Mouse (Mus musculus) kidney, postnatal 0 days (tissue): ENCODE measurements at regions not wholly inside any gene's neighbourhood (a gene's known extent, or its start where the extent isn't known, plus 50 kb on each side); places are given as distances from the start of the nearest gene placed in this dataset.
A peak's percentile ranks its signal among the peaks of the same experiment; 100 is the strongest.

Experiments used
- ATAC-seq: fragments of 200-750 bp; cut with Nextera tagmentation; replicated peaks from 2 replicates; pipeline ENCODE4 v1.8.0; 2017; ENCODE audit warnings: low read depth, moderate number of reproducible peaks, moderate TSS enrichment, moderate library complexity; ENCODE audit not compliant: low FRiP score
- DNase-seq: peaks from one replicate; pipeline ENCODE4 v3.0.0-alpha.2; 2016; ENCODE audit warnings: low spot score
- H3K27ac ChIP-seq: fragments of 300-500 bp; sonication (generic); 2 replicates; pipeline ENCODE4 v1.5.1; 2014; ENCODE audit warnings: mild to moderate bottlenecking
- H3K27me3 ChIP-seq: fragments of 300-500 bp; sonication (generic); 2 replicates; pipeline ENCODE4 v1.6.1; 2014; ENCODE audit warnings: low read length, mixed read lengths; ENCODE audit not compliant: insufficient read depth
- H3K36me3 ChIP-seq: fragments of 300-500 bp; sonication (generic); 2 replicates; pipeline ENCODE4 v1.6.1; 2014; ENCODE audit warnings: low read length, mixed read lengths; ENCODE audit not compliant: insufficient read depth
- H3K4me1 ChIP-seq: fragments of 300-500 bp; sonication (generic); replicated peaks from 2 replicates; pipeline ENCODE4 v1.6.1; 2014; ENCODE audit warnings: antibody characterized with exemption, low read length, mixed read lengths; ENCODE audit not compliant: insufficient read depth
- H3K4me2 ChIP-seq: fragments of 300-500 bp; sonication (generic); 2 replicates; pipeline ENCODE4 v1.6.1; 2014; ENCODE audit warnings: mild to moderate bottlenecking, low read length, moderate library complexity, mixed read lengths
- H3K4me3 ChIP-seq: fragments of 300-500 bp; sonication (generic); replicated peaks from 2 replicates; pipeline ENCODE4 v1.5.1; 2014; ENCODE audit warnings: low read depth, low read length
- H3K9ac ChIP-seq: fragments of 300-500 bp; sonication (generic); 2 replicates; pipeline ENCODE4 v1.6.1; 2014; ENCODE audit warnings: low read depth, low read length
- H3K9me3 ChIP-seq: fragments of 300-500 bp; sonication (generic); replicated peaks from 2 replicates; pipeline ENCODE4 v1.6.1; 2016; ENCODE audit warnings: low read length, inconsistent platforms, mixed read lengths
- CTCF ChIP-seq: IDR thresholded peaks from 2 replicates; pipeline ENCODE4 v1.5.1; 2016; ENCODE audit warnings: antibody characterized with exemption, low read depth, mild to moderate bottlenecking, moderate library complexity
- WGBS: fragments of 180-500 bp; shearing (Covaris S2); extraction: QIAGEN DNeasy Blood & Tissue Kit; methylation state at CpG from one replicate; pipeline ENCODE4 v1.1.7; 2014; 5-methylcytosine and 5-hydroxymethylcytosine counted together

DNA sequence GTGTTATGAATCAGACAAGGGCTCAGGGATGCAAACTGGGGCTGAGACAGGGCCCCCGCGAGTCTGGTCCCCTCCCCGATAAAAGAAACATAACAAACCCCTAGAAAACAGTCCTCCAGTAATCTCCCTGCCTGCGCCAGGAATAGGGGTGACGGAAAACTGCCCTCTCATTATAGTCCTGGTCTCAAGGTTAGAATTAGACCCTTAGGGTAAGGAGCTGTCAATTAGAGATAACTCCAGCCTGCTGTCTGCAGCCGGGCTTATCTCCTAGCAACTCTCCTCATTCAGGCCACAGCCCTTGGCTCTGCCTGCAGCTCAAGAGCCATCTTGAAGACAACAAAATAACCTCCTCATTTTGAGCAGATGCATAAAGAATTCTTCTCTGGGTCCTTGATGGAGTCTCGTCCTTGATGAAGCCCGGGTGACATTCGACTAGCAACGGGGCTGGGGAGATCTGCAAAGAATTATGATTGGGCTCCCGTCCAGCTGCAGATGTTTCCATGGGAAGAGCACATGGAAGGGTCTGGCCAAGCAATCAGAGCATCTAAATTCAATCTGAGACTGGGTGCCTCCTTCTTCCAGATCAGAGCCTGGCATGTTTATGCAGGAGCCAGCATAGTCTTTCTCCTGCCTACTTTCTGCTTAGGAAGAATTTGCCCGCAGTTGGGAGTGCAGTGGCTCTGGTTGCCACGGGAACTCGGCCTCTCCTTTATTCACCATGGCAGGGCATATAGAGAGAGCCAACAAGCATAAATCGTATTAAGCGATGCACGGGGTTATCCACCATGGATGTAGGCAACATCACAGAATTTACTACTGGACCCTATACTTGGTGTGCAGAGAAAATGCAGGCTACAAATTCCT lies 281.2 kb downstream of the Sox11 start:
- Histone ChIP-seq H3K9ac (no peak overlapping the region), H3K27ac (0 out of 2 replicates have a peak overlapping the region, but pooled peaks have one; percentile 1), H3K9me3 (no peaks in the 10 kb centered on the region), H3K4me2 (peak overlapping the region; percentile 59; the same call in 1 of the 2 replicates), H3K4me3 (no peak overlapping the region), H3K27me3 (no peaks in the 10 kb centered on the region), H3K4me1 (peaks cover 4% of the 10 kb centered on the region; the same call in 1 of the 2 replicates), H3K36me3 (no peaks in the 10 kb centered on the region)
- ATAC-seq (no peak), DNase-seq (peak; percentile 42)
- no peak for TF ChIP-seq CTCF
- WGBS: 21% methylated on average over 17 of the region's 17 CpGs

DNA sequence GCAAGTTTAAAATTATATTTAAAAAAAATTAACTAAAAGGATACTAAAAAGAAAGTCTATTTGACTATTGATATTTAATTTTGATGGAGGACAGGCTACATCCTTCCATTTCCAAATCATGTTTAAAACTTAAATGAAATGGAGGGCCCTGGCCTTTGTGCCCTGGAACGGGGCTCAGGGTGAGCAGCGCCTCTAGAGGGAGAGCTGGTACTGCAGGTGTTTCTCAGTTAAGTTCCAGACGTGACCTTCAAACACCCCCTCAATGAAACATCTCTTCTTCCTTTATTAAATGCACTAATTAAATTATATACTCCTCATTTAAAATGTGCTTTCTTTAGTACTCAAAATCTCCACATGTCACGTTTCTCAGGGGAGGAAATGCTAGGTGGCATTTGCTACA lies 282.5 kb downstream of the Sox11 start:
- 43% methylated on average over 4 of the region's 4 CpGs for WGBS
- H3K27ac ChIP-seq: no peak overlapping the region
- no peak for ATAC-seq
- H3K9me3 ChIP-seq: no peaks in the 10 kb centered on the region
- no peak overlapping the region for H3K9ac ChIP-seq
- peak; percentile 67 for TF ChIP-seq CTCF
- no peaks in the 10 kb centered on the region for H3K36me3 ChIP-seq
- peaks cover 4% of the 10 kb centered on the region; the same call in 1 of the 2 replicates for H3K4me1 ChIP-seq
- no peaks in the 10 kb centered on the region for H3K27me3 ChIP-seq
- H3K4me2 ChIP-seq: no peak overlapping the region
- H3K4me3 ChIP-seq: no peak overlapping the region
- DNase-seq: peak; percentile 32

DNA sequence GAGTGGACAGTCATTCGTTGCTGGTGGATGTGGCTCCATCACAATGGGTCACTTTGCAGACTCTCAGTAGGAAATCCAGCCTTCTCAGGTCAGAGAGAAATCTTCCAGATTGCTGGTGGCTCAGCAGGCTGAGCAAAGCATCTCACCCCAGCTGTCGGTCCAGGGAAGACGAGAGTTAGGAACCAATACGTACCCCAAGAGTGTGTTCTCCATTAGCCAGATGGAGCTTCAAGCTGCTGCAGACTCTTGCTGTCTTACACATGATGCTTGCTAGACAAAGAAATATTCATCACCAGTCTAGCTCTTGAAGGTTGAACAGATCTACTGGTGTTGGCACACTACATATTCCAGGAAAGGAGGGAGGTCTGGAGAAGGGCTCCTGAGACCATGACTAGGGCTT lies 288.0 kb downstream of the Sox11 start:
- Histone ChIP-seq H3K9me3 (no peaks in the 10 kb centered on the region), H3K4me1 (no peaks in the 10 kb centered on the region), H3K4me3 (no peak overlapping the region), H3K9ac (no peak overlapping the region), H3K27me3 (no peaks in the 10 kb centered on the region), H3K36me3 (no peaks in the 10 kb centered on the region), H3K4me2 (no peak overlapping the region), H3K27ac (no peak overlapping the region)
- no peak for TF ChIP-seq CTCF
- ATAC-seq: no peak
- WGBS: 91% methylated on average over 4 of the region's 4 CpGs
- no peak for DNase-seq

GRCm38 (mm10) chr12:27037922-27038321 lies 304.5 kb downstream of the Sox11 start:
- no peak for TF ChIP-seq CTCF
- ATAC-seq: no peak
- H3K4me3 ChIP-seq: no peak overlapping the region
- no peaks in the 10 kb centered on the region for H3K27me3 ChIP-seq
- no peak overlapping the region for H3K4me2 ChIP-seq
- H3K9ac ChIP-seq: no peak overlapping the region
- no peak for DNase-seq
- H3K4me1 ChIP-seq: no peaks in the 10 kb centered on the region
- no peaks in the 10 kb centered on the region for H3K36me3 ChIP-seq
- H3K27ac ChIP-seq: no peak overlapping the region
- WGBS: 58% methylated on average over 2 of the region's 2 CpGs
- H3K9me3 ChIP-seq: no peaks in the 10 kb centered on the region

DNA sequence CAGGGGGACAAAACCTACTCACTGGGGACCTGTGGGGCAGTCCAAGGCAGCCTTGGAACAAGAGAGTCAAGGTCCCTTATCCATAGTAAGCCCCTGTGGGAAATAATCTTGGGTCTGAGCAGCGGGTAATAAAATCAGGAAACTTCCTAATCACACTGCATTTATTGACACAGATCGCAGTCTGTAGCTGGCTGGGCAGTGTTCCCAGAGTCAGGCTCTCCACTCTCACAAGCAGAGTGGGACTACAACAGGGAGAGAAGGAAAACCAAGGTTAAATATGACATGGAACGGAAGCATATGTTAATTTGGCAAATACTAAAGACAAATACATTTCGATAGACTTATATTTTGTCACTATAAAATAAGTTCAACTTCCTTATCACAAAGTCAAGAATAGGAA lies 322.6 kb downstream of the Sox11 start:
- H3K4me1 ChIP-seq: no peaks in the 10 kb centered on the region
- no peak overlapping the region for H3K9ac ChIP-seq
- WGBS: 61% methylated on average over 4 of the region's 4 CpGs
- no peaks in the 10 kb centered on the region for H3K27me3 ChIP-seq
- H3K4me3 ChIP-seq: no peak overlapping the region
- no peak overlapping the region for H3K4me2 ChIP-seq
- TF ChIP-seq CTCF: no peak
- DNase-seq: peak; percentile 4
- H3K9me3 ChIP-seq: no peaks in the 10 kb centered on the region
- no peak overlapping the region for H3K27ac ChIP-seq
- no peak for ATAC-seq
- no peaks in the 10 kb centered on the region for H3K36me3 ChIP-seq

DNA sequence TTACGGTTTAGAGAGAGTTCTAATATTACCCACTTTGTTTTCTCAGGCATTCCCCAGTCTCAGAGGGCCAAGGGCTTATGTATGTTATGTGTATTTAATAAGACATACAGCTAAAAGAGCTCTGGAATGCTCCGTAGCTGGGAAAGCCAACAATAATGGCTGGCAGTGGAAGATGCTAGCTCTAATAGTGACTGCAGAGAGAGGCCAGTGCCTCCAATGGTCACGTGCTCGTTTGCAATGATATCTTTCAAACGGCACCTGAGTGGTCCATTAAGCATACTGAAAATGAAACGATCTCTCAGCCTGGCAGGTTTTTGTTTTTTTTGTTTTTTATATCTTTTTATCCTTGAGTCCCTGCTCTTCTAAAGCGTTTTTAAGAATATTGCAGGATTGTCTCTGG lies 324.0 kb downstream of the Sox11 start:
- Histone ChIP-seq H3K9me3 (no peaks in the 10 kb centered on the region), H3K27ac (no peak overlapping the region), H3K9ac (no peak overlapping the region), H3K27me3 (no peaks in the 10 kb centered on the region), H3K4me1 (no peaks in the 10 kb centered on the region), H3K4me3 (no peak overlapping the region), H3K36me3 (no peaks in the 10 kb centered on the region), H3K4me2 (no peak overlapping the region)
- no peak for TF ChIP-seq CTCF
- 43% methylated on average over 7 of the region's 7 CpGs for WGBS
- DNase-seq: no peak
- no peak for ATAC-seq
